Mouse (Mus musculus) heart, postnatal 0 days (tissue): ENCODE measurements around the gene Limch1.

Experiments
- CTCF ChIP-seq: IDR thresholded peaks from 2 replicates; pipeline ENCODE4 v1.5.1; 2016; ENCODE audit warnings: antibody characterized with exemption, control low read depth, low read depth
- EP300 ChIP-seq: IDR thresholded peaks from 2 replicates; pipeline ENCODE4 v1.6.1; 2016; ENCODE audit warnings: antibody characterized with exemption, low read depth

DNA sequence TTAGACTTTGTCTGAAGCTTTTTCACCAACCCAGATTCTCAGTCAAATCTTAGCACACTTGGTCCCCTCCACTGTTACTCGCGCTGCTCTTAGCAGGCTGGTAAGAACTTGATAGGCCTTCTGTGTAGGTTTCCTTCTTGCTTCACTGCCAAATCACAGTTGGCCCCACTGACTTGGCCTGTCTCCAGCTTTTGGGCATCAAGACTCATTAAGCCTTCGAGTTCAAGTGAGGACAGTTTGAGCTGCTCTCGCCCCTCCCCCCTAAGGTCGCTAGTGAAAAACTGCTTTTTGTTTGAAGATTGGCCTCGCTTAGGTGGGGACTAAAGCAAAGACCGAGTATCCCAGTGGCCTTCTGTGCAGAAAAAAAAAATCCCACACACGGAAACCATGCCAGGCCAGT lies 120.4 kb downstream of the Limch1 start:
- TF ChIP-seq CTCF (no peak), EP300 (no peak)
